Mouse (Mus musculus): ENCODE data around the gene Pde3a.

DNA sequence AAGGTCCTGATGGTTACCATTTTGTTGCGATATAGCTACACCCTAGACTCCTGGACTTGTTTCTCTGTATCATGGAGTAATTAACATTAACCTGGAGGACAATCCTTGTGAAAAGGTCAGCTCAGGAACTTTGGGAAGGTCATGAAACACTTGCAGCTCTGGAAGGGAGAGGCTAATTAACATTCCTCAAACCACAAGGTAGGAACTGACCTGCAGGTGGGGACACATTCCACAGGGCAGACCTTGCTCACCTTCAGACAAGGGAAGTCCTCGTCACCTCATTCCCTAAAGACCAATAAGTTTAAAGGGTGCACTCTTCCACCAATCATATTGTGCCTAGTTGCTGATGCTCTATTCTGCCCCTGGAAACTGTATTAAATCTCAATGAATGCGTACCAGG lies 114.6 kb downstream of the Pde3a start:
- TF ChIP-seq CTCF (IDR thresholded peaks at IDR 0.05; ENCODE audit: insufficient read depth, low read length) (no peak), POLR2A (IDR thresholded peaks at IDR 0.05; ENCODE audit: borderline replicate concordance, extremely low read depth, low read depth, low read length) (no peak)
